Mouse (Mus musculus) kidney, embryonic 14.5 days (tissue): ENCODE measurements at regions not wholly inside any gene's neighbourhood (a gene's known extent, or its start where the extent isn't known, plus 50 kb on each side); places are given as distances from the start of the nearest gene placed in this dataset.
A peak's percentile ranks its signal among the peaks of the same experiment; 100 is the strongest.

Experiments
- ATAC-seq: fragments of 200-750 bp; cut with Nextera tagmentation; 2 replicates; pipeline ENCODE4 v1.8.0; 2017; ENCODE audit warnings: moderate number of reproducible peaks, mild to moderate bottlenecking, moderate TSS enrichment, moderate library complexity; ENCODE audit not compliant: low FRiP score, low TSS enrichment
- H3K27ac ChIP-seq: fragments of 300-500 bp; sonication (generic); 2 replicates; pipeline ENCODE4 v1.5.1; 2014; ENCODE audit warnings: low read depth, mild to moderate bottlenecking, low read length, moderate library complexity, mixed read lengths
- H3K27me3 ChIP-seq: fragments of 300-500 bp; sonication (generic); 2 replicates; pipeline ENCODE4 v1.6.1; 2014; ENCODE audit warnings: mild to moderate bottlenecking, low read length; ENCODE audit not compliant: control insufficient read depth, insufficient read depth
- H3K36me3 ChIP-seq: fragments of 300-500 bp; sonication (generic); 2 replicates; pipeline ENCODE4 v1.6.1; 2014; ENCODE audit warnings: low read length, mixed read lengths; ENCODE audit not compliant: control insufficient read depth, insufficient read depth
- H3K4me1 ChIP-seq: fragments of 300-500 bp; sonication (generic); 2 replicates; pipeline ENCODE4 v1.6.1; 2014; ENCODE audit warnings: low read length, mixed read lengths; ENCODE audit not compliant: control insufficient read depth, insufficient read depth
- H3K4me2 ChIP-seq: fragments of 300-500 bp; sonication (generic); replicated peaks from 2 replicates; pipeline ENCODE4 v1.6.1; 2014; ENCODE audit warnings: low read depth, mild to moderate bottlenecking, low read length
- H3K4me3 ChIP-seq: fragments of 300-500 bp; sonication (generic); 2 replicates; pipeline ENCODE4 v1.5.1; 2014; ENCODE audit warnings: mild to moderate bottlenecking, low read length
- H3K9ac ChIP-seq: fragments of 300-500 bp; sonication (generic); 2 replicates; pipeline ENCODE4 v1.6.1; 2014; ENCODE audit warnings: low read depth, mild to moderate bottlenecking, low read length, moderate library complexity
- H3K9me3 ChIP-seq: fragments of 300-500 bp; sonication (generic); 2 replicates; pipeline ENCODE4 v1.6.1; 2016; ENCODE audit warnings: low read length; ENCODE audit not compliant: control insufficient read depth
- WGBS: fragments of 180-500 bp; shearing (Covaris S2); extraction: QIAGEN DNeasy Blood & Tissue Kit; methylation state at CpG from one replicate; pipeline ENCODE4 v1.1.7; 2014; 5-methylcytosine and 5-hydroxymethylcytosine counted together

- Histone ChIP-seq H3K9ac (no peak overlapping the region), H3K4me1 (peaks cover 10% of the 10 kb centered on the region; the same call in 1 of the 2 replicates), H3K27ac (no peak overlapping the region), H3K27me3 (no peaks in the 10 kb centered on the region), H3K4me3 (no peak overlapping the region), H3K9me3 (no peaks in the 10 kb centered on the region), H3K4me2 (no peak overlapping the region), H3K36me3 (no peaks in the 10 kb centered on the region)
- 71% methylated on average over 3 of the region's 3 CpGs for WGBS
- ATAC-seq: no peak
These were observed 224.8 kb upstream of the Serp2 start for GRCm38 (mm10) chr14:76781524-76781880.

DNA sequence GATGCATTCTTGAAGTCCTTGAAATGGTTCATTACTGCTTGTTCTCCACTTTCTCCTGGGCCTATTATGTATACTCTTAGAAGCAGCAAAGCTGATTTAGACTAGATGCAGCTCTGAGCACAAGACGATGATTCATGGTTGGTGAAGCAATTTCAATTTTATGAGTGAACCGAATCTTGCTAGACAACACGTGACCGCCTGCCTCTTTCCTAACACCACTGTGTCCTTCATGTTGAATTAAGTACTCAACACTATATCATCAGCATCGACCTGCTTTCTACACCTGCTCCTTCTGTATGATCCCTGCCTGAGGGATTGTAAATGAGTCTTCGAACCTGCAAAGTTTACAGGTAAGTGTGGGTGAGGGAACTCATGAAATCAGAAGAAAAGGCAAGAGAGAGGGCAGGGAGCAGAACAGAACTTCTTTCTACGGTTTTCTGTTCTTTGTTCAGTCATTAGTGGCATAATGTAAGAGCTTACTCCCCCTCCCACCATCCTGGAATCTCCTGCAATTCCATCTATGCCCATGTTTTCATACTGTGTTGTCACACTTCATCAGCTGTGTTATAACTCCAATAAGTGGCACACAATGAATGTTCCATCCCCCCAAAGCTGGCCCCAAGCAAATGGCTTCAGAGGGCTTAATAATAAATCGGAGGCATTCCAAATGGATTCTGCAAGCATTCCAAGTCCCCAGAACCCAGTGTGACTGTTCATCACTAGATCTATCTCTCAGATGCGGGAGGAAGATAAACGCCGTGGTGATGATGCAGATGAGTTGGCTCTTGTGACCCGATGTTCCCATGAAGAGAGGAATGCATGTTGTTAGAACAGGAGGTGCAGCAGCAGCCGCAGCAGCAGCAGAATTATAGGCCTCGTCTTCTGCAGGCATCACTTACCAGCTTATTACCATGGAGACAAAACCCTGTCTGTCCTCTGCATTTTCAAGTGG lies 224.2 kb upstream of the Serp2 start:
- no peak overlapping the region; the same call in 1 of the 2 replicates for H3K27ac ChIP-seq
- no peak overlapping the region for H3K4me2 ChIP-seq
- WGBS: 62% methylated on average over 14 of the region's 14 CpGs
- no peak overlapping the region for H3K4me3 ChIP-seq
- no peak overlapping the region for H3K9ac ChIP-seq
- peaks cover 10% of the 10 kb centered on the region; the same call in 1 of the 2 replicates for H3K4me1 ChIP-seq
- H3K27me3 ChIP-seq: no peaks in the 10 kb centered on the region
- no peak for ATAC-seq
- no peaks in the 10 kb centered on the region for H3K9me3 ChIP-seq
- H3K36me3 ChIP-seq: no peaks in the 10 kb centered on the region

- peak; percentile 71 for ATAC-seq
- Histone ChIP-seq H3K27ac (peak overlapping the region; percentile 3; the same call in 1 of the 2 replicates), H3K4me3 (no peak overlapping the region), H3K27me3 (no peaks in the 10 kb centered on the region), H3K4me2 (no peak overlapping the region), H3K36me3 (no peaks in the 10 kb centered on the region), H3K9ac (no peak overlapping the region), H3K9me3 (no peaks in the 10 kb centered on the region), H3K4me1 (peaks cover 10% of the 10 kb centered on the region; the same call in 1 of the 2 replicates)
- 23% methylated on average over 9 of the region's 9 CpGs for WGBS
These were observed 222.1 kb upstream of the Serp2 start for GRCm38 (mm10) chr14:76778541-76779399.

- ATAC-seq: no peak
These were observed 218.8 kb upstream of the Serp2 start for GRCm38 (mm10) chr14:76775387-76775924.

DNA sequence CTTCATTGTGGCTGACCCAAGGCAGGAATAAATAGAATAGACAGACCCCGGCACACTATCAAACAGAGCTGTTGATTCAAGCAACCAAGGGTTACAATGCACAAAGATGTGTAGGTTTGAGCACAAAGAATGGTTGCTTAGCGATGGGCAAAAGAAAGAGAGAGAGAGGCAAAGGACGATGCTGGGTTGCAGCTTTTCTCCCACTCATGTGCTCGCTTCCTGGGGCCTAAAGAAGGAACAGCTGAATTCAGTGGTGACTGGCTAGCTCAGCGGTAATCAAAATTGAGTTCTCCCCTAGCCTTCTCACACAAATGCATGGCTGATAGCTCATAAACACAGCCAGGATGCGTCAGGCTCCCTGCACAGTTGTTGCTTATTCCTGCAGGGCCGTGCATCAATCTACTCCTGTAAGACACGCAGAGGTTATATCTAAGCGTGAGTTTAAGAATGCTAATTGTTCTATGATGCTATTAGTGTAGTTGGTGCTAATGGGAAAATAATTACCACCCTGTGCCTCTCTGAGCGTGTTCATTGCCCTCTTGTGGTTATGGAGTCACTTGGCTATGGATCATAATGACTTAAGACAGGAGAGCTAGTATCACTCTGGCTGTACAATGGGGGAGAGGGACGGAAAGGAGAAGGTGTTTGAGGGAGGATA lies 216.2 kb upstream of the Serp2 start:
- no peak overlapping the region for H3K27ac ChIP-seq
- ATAC-seq: no peak

More at GRCm38 (mm10) chr14:76775387-76775924, 218.8 kb upstream of the Serp2 start:
- Histone ChIP-seq H3K36me3 (no peaks in the 10 kb centered on the region), H3K4me3 (no peak overlapping the region), H3K27ac (no peak overlapping the region), H3K4me2 (no peak overlapping the region), H3K9ac (no peak overlapping the region), H3K27me3 (no peaks in the 10 kb centered on the region), H3K9me3 (no peaks in the 10 kb centered on the region), H3K4me1 (peaks cover 18% of the 10 kb centered on the region)
- WGBS: 57% methylated on average over 3 of the region's 3 CpGs

DNA sequence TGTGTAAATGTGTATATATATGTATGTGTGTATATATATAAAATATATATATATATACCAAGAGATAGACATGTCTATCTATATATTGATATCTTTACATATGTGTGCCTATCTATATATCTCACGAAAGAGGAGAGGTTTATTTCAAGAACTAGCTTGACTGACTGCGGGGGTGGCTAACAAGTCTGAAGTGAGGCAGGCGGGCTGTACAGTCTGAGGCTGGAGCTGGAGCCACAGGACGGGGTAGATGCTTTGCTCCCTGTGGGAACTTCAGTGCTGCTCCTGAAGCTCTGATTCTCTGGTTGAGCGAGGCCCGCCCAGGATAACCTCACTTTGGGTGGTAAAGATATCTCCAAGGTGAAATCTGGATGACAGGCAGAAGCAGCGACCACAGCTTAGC lies 213.4 kb upstream of the Serp2 start:
- 89% methylated on average over 7 of the region's 7 CpGs for WGBS
- H3K36me3 ChIP-seq: no peaks in the 10 kb centered on the region
- no peaks in the 10 kb centered on the region for H3K27me3 ChIP-seq
- no peak overlapping the region for H3K9ac ChIP-seq
- H3K4me1 ChIP-seq: peaks cover 19% of the 10 kb centered on the region; the same call in 1 of the 2 replicates
- no peak overlapping the region for H3K4me3 ChIP-seq
- H3K27ac ChIP-seq: no peak overlapping the region
- H3K4me2 ChIP-seq: no peak overlapping the region
- H3K9me3 ChIP-seq: no peaks in the 10 kb centered on the region
- ATAC-seq: no peak

More for the DNA sequence above, 216.2 kb upstream of the Serp2 start:
- H3K4me1 ChIP-seq: peaks cover 10% of the 10 kb centered on the region; the same call in 1 of the 2 replicates
- no peaks in the 10 kb centered on the region for H3K9me3 ChIP-seq
- no peak overlapping the region for H3K4me2 ChIP-seq
- H3K4me3 ChIP-seq: no peak overlapping the region
- no peaks in the 10 kb centered on the region for H3K36me3 ChIP-seq
- 72% methylated on average over 11 of the region's 11 CpGs for WGBS
- no peaks in the 10 kb centered on the region for H3K27me3 ChIP-seq
- H3K9ac ChIP-seq: no peak overlapping the region

- 65% methylated on average over 6 of the region's 6 CpGs for WGBS
- Histone ChIP-seq H3K4me3 (no peak overlapping the region), H3K4me1 (peaks cover 30% of the 10 kb centered on the region), H3K36me3 (no peaks in the 10 kb centered on the region), H3K27me3 (no peaks in the 10 kb centered on the region), H3K9ac (no peak overlapping the region), H3K9me3 (no peaks in the 10 kb centered on the region), H3K27ac (no peak overlapping the region), H3K4me2 (no peak overlapping the region)
- ATAC-seq: no peak
These were observed 210.6 kb upstream of the Serp2 start for GRCm38 (mm10) chr14:76767301-76767700.

- H3K27me3 ChIP-seq: no peaks in the 10 kb centered on the region
- 46% methylated on average over 10 of the region's 10 CpGs for WGBS
These were observed 209.6 kb upstream of the Serp2 start for GRCm38 (mm10) chr14:76766186-76766713.

More at GRCm38 (mm10) chr14:76766186-76766713, 209.6 kb upstream of the Serp2 start:
- H3K27ac ChIP-seq: no peak overlapping the region
- ATAC-seq: no peak
- no peaks in the 10 kb centered on the region for H3K36me3 ChIP-seq
- no peak overlapping the region for H3K4me2 ChIP-seq
- no peak overlapping the region for H3K4me3 ChIP-seq
- no peaks in the 10 kb centered on the region for H3K9me3 ChIP-seq
- peaks cover 30% of the 10 kb centered on the region for H3K4me1 ChIP-seq
- H3K9ac ChIP-seq: no peak overlapping the region
